In genomic region chr15:85404739-85405138, GRCm38 (mm10) we compare ENCODE assay signal across 23 mouse cellular contexts.
DNase-seq lines count a peak whose midpoint lies in the region; ATAC-seq and TF ChIP-seq lines count a peak whose summit lies in the region.
"Had no signal": no experiment of that assay in that cellular context is flagged by ENCODE, and none has a peak within 500 bp of the region (broad histone marks: within the 10 kb centered on the region; RNA-seq: fewer than 3 reads in every experiment).

No protein-coding gene starts in this region.

- H3K4me1 ChIP-seq in forebrain, embryonic 12.5 days, result peaks cover 23% of the 10 kb centered on the region
- no peaks in the 10 kb centered on the region for H3K4me1 ChIP-seq in forebrain, embryonic 11.5 days (replicated peaks; ENCODE audit: control insufficient read depth, insufficient read depth, low read length)
- peaks cover 33% of the 10 kb centered on the region for H3K4me1 ChIP-seq in hindbrain, embryonic 16.5 days (ENCODE audit: control insufficient read depth, insufficient read depth, low read depth, low read length)
- H3K4me1 ChIP-seq in hindbrain, embryonic 12.5 days, result peaks cover 18% of the 10 kb centered on the region
- H3K4me1 ChIP-seq in forebrain, postnatal 0 days (ENCODE audit: insufficient read depth), result peaks cover 20% of the 10 kb centered on the region; the same call in 1 of the 2 replicates

- H3K9me3 ChIP-seq in forebrain, embryonic 12.5 days, result no peaks in the 10 kb centered on the region
- H3K9me3 ChIP-seq in forebrain, embryonic 11.5 days (ENCODE audit: control insufficient read depth, low read length), result no peaks in the 10 kb centered on the region
- H3K9me3 ChIP-seq in hindbrain, embryonic 16.5 days (ENCODE audit: control insufficient read depth, low read length), result no peaks in the 10 kb centered on the region
- no peaks in the 10 kb centered on the region for H3K9me3 ChIP-seq in hindbrain, embryonic 12.5 days (replicated peaks)
- H3K9me3 ChIP-seq in forebrain, postnatal 0 days (ENCODE audit: low read length), result no peaks in the 10 kb centered on the region

- no peak for DNase-seq in forebrain, embryonic 11.5 days (ENCODE audit: low spot score)
- peak; percentile 22 for DNase-seq in A20 (ENCODE audit: low read depth, low spot score)
- DNase-seq in forebrain, postnatal 0 days, result no peak
- DNase-seq: adrenal gland, postnatal 36 days; cerebellum, adult 11-12 months; cerebellum, postnatal 36 days; gastrocnemius, postnatal 14 days; kidney, adult 8-10 months; kidney, postnatal 14 days; lung, adult 18-20 months; lung, postnatal 36 days; midbrain, embryonic 14.5 days; retina, postnatal 1 day; right cerebral cortex, postnatal 4 days had no signal

- WGBS in forebrain, embryonic 12.5 days, result 68% methylated on average over 4 of the region's 4 CpGs
- WGBS in forebrain, embryonic 11.5 days, result 84% methylated on average over 4 of the region's 4 CpGs
- 64% methylated on average over 4 of the region's 4 CpGs for WGBS in hindbrain, embryonic 16.5 days
- 84% methylated on average over 4 of the region's 4 CpGs for WGBS in hindbrain, embryonic 12.5 days
- 58% methylated on average over 4 of the region's 4 CpGs for WGBS in forebrain, postnatal 0 days

- no peak for ATAC-seq in forebrain, embryonic 12.5 days (ENCODE audit: low FRiP score)
- ATAC-seq in forebrain, embryonic 11.5 days (replicated peaks; ENCODE audit: low FRiP score), result no peak
- no peak for ATAC-seq in hindbrain, embryonic 16.5 days
- no peak for ATAC-seq in hindbrain, embryonic 12.5 days (ENCODE audit: low FRiP score)
- no peak for ATAC-seq in forebrain, postnatal 0 days
- no peak for ATAC-seq in frontal cortex, adult (ENCODE audit: low TSS enrichment)
- no peak for ATAC-seq in CD4-positive, CD25-positive, alpha-beta regulatory T cell, adult 4 months

- peaks cover 6% of the 10 kb centered on the region; the same call in 1 of the 2 replicates for H3K36me3 ChIP-seq in forebrain, embryonic 12.5 days (replicated peaks)
- H3K36me3 ChIP-seq in forebrain, embryonic 11.5 days (ENCODE audit: control insufficient read depth, insufficient read depth, low read length), result no peaks in the 10 kb centered on the region
- no peaks in the 10 kb centered on the region for H3K36me3 ChIP-seq in hindbrain, embryonic 16.5 days (ENCODE audit: control insufficient read depth, insufficient read depth, low read length)
- 0 out of 2 replicates have a peak, but pooled peaks cover 5% of the 10 kb centered on the region for H3K36me3 ChIP-seq in hindbrain, embryonic 12.5 days
- peaks cover 9% of the 10 kb centered on the region; the same call in 1 of the 2 replicates for H3K36me3 ChIP-seq in forebrain, postnatal 0 days (ENCODE audit: insufficient read depth)

- no peaks in the 10 kb centered on the region for H3K27me3 ChIP-seq in forebrain, embryonic 12.5 days
- H3K27me3 ChIP-seq in forebrain, embryonic 11.5 days (ENCODE audit: control insufficient read depth, insufficient read depth, low read length), result no peaks in the 10 kb centered on the region
- H3K27me3 ChIP-seq in hindbrain, embryonic 16.5 days (replicated peaks; ENCODE audit: control insufficient read depth, insufficient read depth, low read length), result no peaks in the 10 kb centered on the region
- H3K27me3 ChIP-seq in hindbrain, embryonic 12.5 days, result no peaks in the 10 kb centered on the region
- no peaks in the 10 kb centered on the region for H3K27me3 ChIP-seq in forebrain, postnatal 0 days (ENCODE audit: insufficient read depth, low read length)

- no peak for TF ChIP-seq CTCF in forebrain, postnatal 0 days (IDR thresholded peaks at IDR 0.05; ENCODE audit: low read depth)

- H3K4me2 ChIP-seq in forebrain, embryonic 12.5 days, result no peak overlapping the region
- H3K4me2 ChIP-seq in forebrain, embryonic 11.5 days (ENCODE audit: low read depth, low read length, severe bottlenecking), result no peak overlapping the region
- H3K4me2 ChIP-seq in hindbrain, embryonic 16.5 days (ENCODE audit: low read length), result no peak overlapping the region
- H3K4me2 ChIP-seq in hindbrain, embryonic 12.5 days (replicated peaks), result no peak overlapping the region
- no peak overlapping the region for H3K4me2 ChIP-seq in forebrain, postnatal 0 days (ENCODE audit: low read depth)
- H3K4me2 ChIP-seq: heart, embryonic 11.5 days; liver, embryonic 11.5 days had no signal

- no peak overlapping the region for H3K4me3 ChIP-seq in forebrain, embryonic 12.5 days (replicated peaks)
- no peak overlapping the region for H3K4me3 ChIP-seq in forebrain, embryonic 11.5 days (ENCODE audit: low read depth, low read length)
- no peak overlapping the region for H3K4me3 ChIP-seq in hindbrain, embryonic 16.5 days (ENCODE audit: low read length)
- H3K4me3 ChIP-seq in hindbrain, embryonic 12.5 days, result no peak overlapping the region
- H3K4me3 ChIP-seq in forebrain, postnatal 0 days (ENCODE audit: low read depth, low read length), result no peak overlapping the region
- H3K4me3 ChIP-seq: myocyte had no signal

- no peak overlapping the region for H3K9ac ChIP-seq in forebrain, embryonic 12.5 days
- no peak overlapping the region for H3K9ac ChIP-seq in forebrain, embryonic 11.5 days (ENCODE audit: low read length)
- no peak overlapping the region for H3K9ac ChIP-seq in hindbrain, embryonic 16.5 days (ENCODE audit: low read depth, low read length)
- no peak overlapping the region for H3K9ac ChIP-seq in hindbrain, embryonic 12.5 days
- H3K9ac ChIP-seq in forebrain, postnatal 0 days, result no peak overlapping the region

- H3K27ac ChIP-seq in forebrain, embryonic 12.5 days, result 0 out of 2 replicates have a peak overlapping the region, but pooled peaks have one; percentile 25
- no peak overlapping the region for H3K27ac ChIP-seq in forebrain, embryonic 11.5 days (ENCODE audit: low read depth, low read length)
- 0 out of 2 replicates have a peak overlapping the region, but pooled peaks have one; percentile 51 for H3K27ac ChIP-seq in hindbrain, embryonic 16.5 days (ENCODE audit: low read depth, low read length)
- H3K27ac ChIP-seq in hindbrain, embryonic 12.5 days, result no peak overlapping the region
- peak overlapping the region; percentile 37; the same call in 1 of the 2 replicates for H3K27ac ChIP-seq in forebrain, postnatal 0 days (ENCODE audit: low read depth, low read length)
- H3K27ac ChIP-seq: stomach, postnatal 0 days had no signal

Comparison
In these comparisons a context has a peak if more than half of its experiments do, and no peak if none do; other contexts are left out.
1. H3K27ac ChIP-seq: peak in forebrain, embryonic 12.5 days (single experiment), hindbrain, embryonic 16.5 days (single experiment) and forebrain, postnatal 0 days (single experiment); none in forebrain, embryonic 11.5 days (single experiment) and hindbrain, embryonic 12.5 days (single experiment).